Comparison of ENCODE assay signal across 8 mouse cellular contexts in genomic region chr14:47472359-47472742, GRCm38 (mm10). TPM values are rescaled to one million over a fixed set of nuclear protein-coding genes. Genes with fewer than 3 reads are reported as not detected.
DNase-seq lines count a peak whose midpoint lies in the region; ATAC-seq and TF ChIP-seq lines count a peak whose summit lies in the region.

No protein-coding gene starts in this region.

- 1% methylated on average over 36 of the region's 40 CpGs for WGBS in heart, embryonic 11.5 days (ENCODE audit: insufficient replicate concordance)
- under 1% methylated on average over 34 of the region's 40 CpGs for WGBS in kidney, embryonic 15.5 days
- WGBS in limb, embryonic 15.5 days: 0% methylated on average over 39 of the region's 40 CpGs

- no peaks in the 10 kb centered on the region for H3K36me3 ChIP-seq in heart, embryonic 11.5 days (ENCODE audit: control insufficient read depth, insufficient read depth, low read length)
- no peaks in the 10 kb centered on the region for H3K36me3 ChIP-seq in kidney, embryonic 15.5 days
- H3K36me3 ChIP-seq in limb, embryonic 15.5 days: peaks cover 4% of the 10 kb centered on the region

- no peaks in the 10 kb centered on the region for H3K9me3 ChIP-seq in heart, embryonic 11.5 days (replicated peaks; ENCODE audit: control insufficient read depth, low read length)
- no peaks in the 10 kb centered on the region for H3K9me3 ChIP-seq in kidney, embryonic 15.5 days (replicated peaks)
- no peaks in the 10 kb centered on the region for H3K9me3 ChIP-seq in limb, embryonic 15.5 days

- ATAC-seq in erythroblast, adult 5-6 weeks (replicated peaks; ENCODE audit: low FRiP score, poor library complexity, severe bottlenecking): peak; percentile 85
- ATAC-seq in heart, embryonic 11.5 days (replicated peaks; ENCODE audit: insufficient number of reproducible peaks, low FRiP score, low TSS enrichment): peak; percentile 86
- peak; percentile 96 for ATAC-seq in kidney, embryonic 15.5 days (replicated peaks; ENCODE audit: low FRiP score)
- ATAC-seq in limb, embryonic 15.5 days (ENCODE audit: insufficient number of reproducible peaks, low FRiP score, low TSS enrichment, low read depth): peak; percentile 87

- peak overlapping the region; percentile 71 for H3K4me2 ChIP-seq in heart, embryonic 11.5 days
- H3K4me2 ChIP-seq in kidney, embryonic 15.5 days: peak overlapping the region; percentile 79
- peak overlapping the region; percentile 67 for H3K4me2 ChIP-seq in limb, embryonic 15.5 days

- peak; percentile 80 for TF ChIP-seq POLR2A in brain, embryonic 14.5 days (IDR thresholded peaks at IDR 0.05; ENCODE audit: borderline replicate concordance, extremely low read depth, insufficient read depth, insufficient read length, poor library complexity, severe bottlenecking)

- H3K9ac ChIP-seq in heart, embryonic 11.5 days (ENCODE audit: low read depth, low read length): peak overlapping the region; percentile 96
- peak overlapping the region; percentile 98 for H3K9ac ChIP-seq in kidney, embryonic 15.5 days
- peak overlapping the region; percentile 98 for H3K9ac ChIP-seq in limb, embryonic 15.5 days

- H3K4me1 ChIP-seq in heart, embryonic 11.5 days (ENCODE audit: control insufficient read depth, insufficient read depth, low read length): peaks cover 10% of the 10 kb centered on the region
- peaks cover 17% of the 10 kb centered on the region for H3K4me1 ChIP-seq in kidney, embryonic 15.5 days
- H3K4me1 ChIP-seq in limb, embryonic 15.5 days: peaks cover 14% of the 10 kb centered on the region; the same call in 1 of the 2 replicates

- DNase-seq in CD4-positive helper T cell, adult 2 months (ENCODE audit: low read depth, low spot score): peak; percentile 95
- peak; percentile 97 for DNase-seq in brain, embryonic 14.5 days (ENCODE audit: low read depth)
- DNase-seq in monocyte, adult 2 months (ENCODE audit: low read depth in 1 of 2, low spot score in 2 of 2): peak; percentile 91 to 96
- peak; percentile 93 to 97 for DNase-seq in spleen, postnatal 14 days (ENCODE audit: low spot score in 2 of 2)

- peak overlapping the region; percentile 90 for H3K27ac ChIP-seq in heart, embryonic 11.5 days (ENCODE audit: low read depth, low read length)
- H3K27ac ChIP-seq in kidney, embryonic 15.5 days: peak overlapping the region; percentile 85
- peak overlapping the region; percentile 83 for H3K27ac ChIP-seq in limb, embryonic 15.5 days

- H3K27me3 ChIP-seq in heart, embryonic 11.5 days (ENCODE audit: control insufficient read depth, insufficient read depth, low read length): no peaks in the 10 kb centered on the region
- H3K27me3 ChIP-seq in kidney, embryonic 15.5 days: no peaks in the 10 kb centered on the region
- H3K27me3 ChIP-seq in limb, embryonic 15.5 days: no peaks in the 10 kb centered on the region

- TF ChIP-seq CTCF in brain, embryonic 14.5 days (IDR thresholded peaks at IDR 0.05; ENCODE audit: borderline replicate concordance, extremely low read depth, insufficient read depth, insufficient read length): peak; percentile 96

- peak overlapping the region; percentile 96 for H3K4me3 ChIP-seq in heart, embryonic 11.5 days (ENCODE audit: low read depth, low read length)
- peak overlapping the region; percentile 98 for H3K4me3 ChIP-seq in kidney, embryonic 15.5 days (replicated peaks)
- H3K4me3 ChIP-seq in limb, embryonic 15.5 days: peak overlapping the region; percentile 90

RNA-seq across cellular contexts. Expression of gene Fbxo34, which starts 22.1 kb away (rescaled TPM):
- 20.1 and 23.4 TPM in 2 replicates for polyA plus RNA-seq in brain, embryonic 14.5 days (2012; rRNA removed)
- total RNA-seq in erythroblast, adult 5-6 weeks (2015; ENCODE audit: low replicate concordance): 153 and 163 TPM in 2 replicates
- total RNA-seq in erythroblast, adult 5-6 weeks (2017; ENCODE audit: low replicate concordance): 302 and 381 TPM in 2 replicates
- 24.8 and 27.2 TPM in 2 replicates for polyA plus RNA-seq in heart, embryonic 11.5 days (2014; fragmentation: Nextera tagmentation; extraction: Ambion mirVana)
- 20.6 and 23.7 TPM in 2 replicates for polyA plus RNA-seq in kidney, embryonic 15.5 days (2015; fragmentation: Nextera tagmentation; extraction: Ambion mirVana)
- polyA plus RNA-seq in limb, embryonic 15.5 days (2015; fragmentation: Nextera tagmentation; extraction: Ambion mirVana): 22.1 and 24.2 TPM in 2 replicates

RNA-seq across cellular contexts. Expression of gene Dlgap5, which starts 54.1 kb away (rescaled TPM):
- polyA plus RNA-seq in brain, embryonic 14.5 days (2012; rRNA removed): 11.5 and 16.3 TPM in 2 replicates
- 42.8 and 49.2 TPM in 2 replicates for total RNA-seq in erythroblast, adult 5-6 weeks (2015; ENCODE audit: low replicate concordance)
- 64.0 and 79.3 TPM in 2 replicates for total RNA-seq in erythroblast, adult 5-6 weeks (2017; ENCODE audit: low replicate concordance)
- 47.8 and 47.9 TPM in 2 replicates for polyA plus RNA-seq in heart, embryonic 11.5 days (2014; fragmentation: Nextera tagmentation; extraction: Ambion mirVana)
- polyA plus RNA-seq in kidney, embryonic 15.5 days (2015; fragmentation: Nextera tagmentation; extraction: Ambion mirVana): 47.8 and 53.9 TPM in 2 replicates
- 34.4 and 36.8 TPM in 2 replicates for polyA plus RNA-seq in limb, embryonic 15.5 days (2015; fragmentation: Nextera tagmentation; extraction: Ambion mirVana)

Comparison
In these comparisons a context has a peak if more than half of its experiments do, and no peak if none do; other contexts are left out.
1. Peak in every context shown above with its lines: DNase-seq, ATAC-seq, H3K4me3 ChIP-seq and H3K27ac ChIP-seq.